Mouse (Mus musculus): ENCODE measurements at regions not wholly inside any gene's neighbourhood (a gene's known extent, or its start where the extent isn't known, plus 50 kb on each side); places are given as distances from the start of the nearest gene placed in this dataset.

- no peaks in the 10 kb centered on the region for H3K4me1 ChIP-seq (ENCODE audit: control insufficient read depth, insufficient read depth, insufficient read length, low read length)
Measured at GRCm38 (mm10) chr7:136390066-136390465, 504.3 kb upstream of the Mgmt start.

GRCm38 (mm10) chr7:136393454-136393853 is 501.0 kb upstream of the Mgmt start:
- Histone ChIP-seq H3K4me3 (ENCODE audit: insufficient read depth, low read depth, low read length) (no peak overlapping the region), H3K4me1 (ENCODE audit: control insufficient read depth, insufficient read depth, insufficient read length, low read length) (no peaks in the 10 kb centered on the region), H3K27ac (replicated peaks; ENCODE audit: low read depth, low read length) (no peak overlapping the region)

More at GRCm38 (mm10) chr7:136390066-136390465, 504.3 kb upstream of the Mgmt start:
- H3K27ac ChIP-seq (replicated peaks; ENCODE audit: low read depth, low read length), result no peak overlapping the region
- H3K4me3 ChIP-seq (ENCODE audit: insufficient read depth, low read depth, low read length), result no peak overlapping the region

DNA sequence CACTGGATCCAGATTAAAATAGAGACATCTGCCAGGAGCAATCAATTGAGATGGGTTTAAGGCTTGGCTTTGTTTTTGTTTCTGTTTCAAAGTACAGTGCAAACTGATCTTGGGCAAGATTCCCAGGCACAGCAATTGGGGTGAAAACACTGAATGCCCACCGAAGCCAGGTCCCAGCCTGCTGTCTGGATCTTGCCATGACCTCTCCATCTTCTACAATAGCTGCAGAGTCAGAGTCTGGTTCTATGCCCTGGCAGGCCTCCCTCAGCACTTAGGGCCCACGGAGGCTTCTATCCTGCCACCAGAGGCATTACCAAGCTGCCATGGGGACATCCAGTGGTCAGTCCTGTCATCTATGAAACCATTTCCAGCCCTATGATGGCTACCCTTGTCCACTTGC is 498.6 kb upstream of the Mgmt start:
- H3K4me1 ChIP-seq (ENCODE audit: control insufficient read depth, insufficient read depth, insufficient read length, low read length), result no peaks in the 10 kb centered on the region

GRCm38 (mm10) chr7:136397101-136397500 is 497.3 kb upstream of the Mgmt start:
- H3K27ac ChIP-seq (replicated peaks; ENCODE audit: low read depth, low read length), result no peak overlapping the region
- no peak overlapping the region for H3K4me3 ChIP-seq (ENCODE audit: insufficient read depth, low read depth, low read length)

More for the DNA sequence above, 498.6 kb upstream of the Mgmt start:
- Histone ChIP-seq H3K4me3 (ENCODE audit: insufficient read depth, low read depth, low read length) (no peak overlapping the region), H3K27ac (replicated peaks; ENCODE audit: low read depth, low read length) (no peak overlapping the region)

DNA sequence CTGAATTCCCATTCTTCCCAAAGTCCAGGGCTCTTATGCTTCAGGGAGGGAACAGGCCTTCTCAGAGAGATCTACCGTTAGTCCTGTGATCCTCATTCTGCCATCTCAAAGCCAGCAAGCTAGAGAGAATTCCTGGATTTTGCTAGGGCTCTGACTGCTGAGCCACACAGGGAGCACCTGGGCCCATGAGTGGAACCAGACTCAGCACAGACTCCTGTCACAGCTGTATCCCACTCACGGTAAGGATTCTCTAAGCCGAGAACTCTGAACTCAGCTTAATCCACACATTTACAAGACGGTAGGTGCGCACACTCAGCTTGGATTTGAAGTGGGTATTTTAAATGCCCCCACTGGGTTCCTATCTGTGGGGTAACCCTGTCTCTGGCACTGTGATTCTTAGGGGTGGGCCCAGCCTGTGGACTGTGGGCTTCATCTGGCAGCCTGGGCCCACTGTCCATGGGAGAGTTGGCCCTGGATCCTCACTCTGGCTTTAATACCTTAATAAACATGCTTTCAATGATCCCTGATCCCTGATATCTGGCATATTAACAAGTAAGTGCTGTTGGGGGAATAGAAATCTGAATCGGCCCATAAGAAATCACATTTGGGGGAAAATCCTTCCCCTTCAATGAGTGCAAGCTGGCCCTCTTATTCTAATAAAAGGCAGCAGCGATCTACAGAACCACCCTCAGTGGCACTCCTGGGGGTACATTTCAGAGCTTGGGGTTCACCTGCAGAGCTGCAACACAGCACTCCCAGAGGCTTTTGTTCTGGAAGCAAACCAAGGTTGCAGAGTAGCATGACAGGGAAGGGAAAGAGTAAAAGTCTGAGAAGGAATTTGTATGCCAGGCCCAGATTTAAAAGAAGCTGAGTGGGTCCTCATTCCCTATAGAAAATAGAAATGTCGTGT is 491.5 kb upstream of the Mgmt start:
- Histone ChIP-seq H3K4me1 (ENCODE audit: control insufficient read depth, insufficient read depth, insufficient read length, low read length) (peaks cover 15% of the 10 kb centered on the region), H3K27ac (replicated peaks; ENCODE audit: low read depth, low read length) (no peak overlapping the region), H3K4me3 (ENCODE audit: insufficient read depth, low read depth, low read length) (no peak overlapping the region)

More at GRCm38 (mm10) chr7:136397101-136397500, 497.3 kb upstream of the Mgmt start:
- no peaks in the 10 kb centered on the region for H3K4me1 ChIP-seq (ENCODE audit: control insufficient read depth, insufficient read depth, insufficient read length, low read length)

DNA sequence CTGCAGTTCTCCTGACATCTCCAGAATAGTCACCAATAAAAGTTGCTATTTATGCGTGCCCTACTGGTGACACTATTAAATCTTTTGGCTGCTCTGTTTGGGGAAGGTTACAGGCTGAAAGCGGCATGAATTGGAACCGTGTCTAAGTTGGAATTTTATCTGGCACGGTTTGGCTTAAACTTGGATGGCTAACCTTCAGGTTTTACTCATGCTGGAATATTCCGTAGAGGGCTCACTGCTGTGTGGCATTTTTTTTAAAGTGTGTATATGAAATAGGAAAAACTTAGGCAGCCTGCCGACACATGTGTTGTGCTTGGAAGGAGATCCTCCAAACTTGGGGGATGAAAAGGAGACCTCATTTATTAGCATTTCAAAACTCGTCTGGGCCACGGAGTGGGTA is 489.0 kb upstream of the Mgmt start:
- no peak overlapping the region; the same call in 1 of the 2 replicates for H3K27ac ChIP-seq (replicated peaks; ENCODE audit: low read depth, low read length)
- H3K4me1 ChIP-seq (ENCODE audit: control insufficient read depth, insufficient read depth, insufficient read length, low read length), result peaks cover 15% of the 10 kb centered on the region
- H3K4me3 ChIP-seq (ENCODE audit: insufficient read depth, low read depth, low read length), result no peak overlapping the region

- Histone ChIP-seq H3K4me1 (ENCODE audit: control insufficient read depth, insufficient read depth, insufficient read length, low read length) (peaks cover 15% of the 10 kb centered on the region), H3K4me3 (ENCODE audit: insufficient read depth, low read depth, low read length) (peak overlapping the region; percentile 43), H3K27ac (replicated peaks; ENCODE audit: low read depth, low read length) (peak overlapping the region; percentile 69)
Measured at GRCm38 (mm10) chr7:136406258-136407100, 487.9 kb upstream of the Mgmt start.

- no peak overlapping the region for H3K27ac ChIP-seq (replicated peaks; ENCODE audit: low read depth, low read length)
- H3K4me1 ChIP-seq (ENCODE audit: control insufficient read depth, insufficient read depth, insufficient read length, low read length), result peaks cover 10% of the 10 kb centered on the region
- no peak overlapping the region for H3K4me3 ChIP-seq (ENCODE audit: insufficient read depth, low read depth, low read length)
Measured at GRCm38 (mm10) chr7:136414808-136415207, 479.6 kb upstream of the Mgmt start.

- peaks cover 10% of the 10 kb centered on the region for H3K4me1 ChIP-seq (ENCODE audit: control insufficient read depth, insufficient read depth, insufficient read length, low read length)
- H3K27ac ChIP-seq (replicated peaks; ENCODE audit: low read depth, low read length), result no peak overlapping the region
- H3K4me3 ChIP-seq (ENCODE audit: insufficient read depth, low read depth, low read length), result no peak overlapping the region
Measured at GRCm38 (mm10) chr7:136417327-136417726, 477.1 kb upstream of the Mgmt start.

GRCm38 (mm10) chr7:136423846-136424531 is 470.4 kb upstream of the Mgmt start:
- Histone ChIP-seq H3K4me3 (ENCODE audit: insufficient read depth, low read depth, low read length) (no peak overlapping the region), H3K4me1 (ENCODE audit: control insufficient read depth, insufficient read depth, insufficient read length, low read length) (no peaks in the 10 kb centered on the region), H3K27ac (replicated peaks; ENCODE audit: low read depth, low read length) (no peak overlapping the region)

GRCm38 (mm10) chr7:136427164-136427563 is 467.2 kb upstream of the Mgmt start:
- H3K4me3 ChIP-seq (ENCODE audit: insufficient read depth, low read depth, low read length), result no peak overlapping the region
- no peaks in the 10 kb centered on the region for H3K4me1 ChIP-seq (ENCODE audit: control insufficient read depth, insufficient read depth, insufficient read length, low read length)
- no peak overlapping the region for H3K27ac ChIP-seq (replicated peaks; ENCODE audit: low read depth, low read length)

GRCm38 (mm10) chr7:136430085-136431011 is 464.1 kb upstream of the Mgmt start:
- no peak overlapping the region for H3K27ac ChIP-seq (replicated peaks; ENCODE audit: low read depth, low read length)
- no peaks in the 10 kb centered on the region for H3K4me1 ChIP-seq (ENCODE audit: control insufficient read depth, insufficient read depth, insufficient read length, low read length)
- no peak overlapping the region for H3K4me3 ChIP-seq (ENCODE audit: insufficient read depth, low read depth, low read length)

- H3K4me1 ChIP-seq (ENCODE audit: control insufficient read depth, insufficient read depth, insufficient read length, low read length), result no peaks in the 10 kb centered on the region
- no peak overlapping the region for H3K4me3 ChIP-seq (ENCODE audit: insufficient read depth, low read depth, low read length)
- H3K27ac ChIP-seq (replicated peaks; ENCODE audit: low read depth, low read length), result no peak overlapping the region
Measured at GRCm38 (mm10) chr7:136433699-136434098, 460.7 kb upstream of the Mgmt start.

- H3K4me1 ChIP-seq (ENCODE audit: control insufficient read depth, insufficient read depth, insufficient read length, low read length), result no peaks in the 10 kb centered on the region
- H3K4me3 ChIP-seq (ENCODE audit: insufficient read depth, low read depth, low read length), result no peak overlapping the region
- H3K27ac ChIP-seq (replicated peaks; ENCODE audit: low read depth, low read length), result no peak overlapping the region
Measured at GRCm38 (mm10) chr7:136434510-136434909, 459.9 kb upstream of the Mgmt start.
